Mouse (Mus musculus) heart, adult 2 months (tissue): ENCODE data around the gene Gm17677. TPM values are rescaled to one million over a fixed set of nuclear protein-coding genes. Genes with fewer than 3 reads are reported as not detected.

ENCODE experiments used
- DNase-seq, 2 experiments: peaks; one replicate each; pipeline ENCODE4 v3.0.0; 2021
- H3K27ac ChIP-seq: fragments of 200-600 bp; 2 replicates; pipeline ENCODE4 v1.8.1; 2022
- H3K27me3 ChIP-seq: fragments of 200-500 bp; 2 replicates; pipeline ENCODE4 v1.6.1; 2012; ENCODE audit warnings: mild to moderate bottlenecking, low read length, inconsistent platforms, mixed read lengths; ENCODE audit not compliant: control insufficient read depth, insufficient read depth
- H3K36me3 ChIP-seq: fragments of 200-500 bp; 2 replicates; pipeline ENCODE4 v1.6.1; 2012; ENCODE audit warnings: low read length, inconsistent platforms; ENCODE audit not compliant: control insufficient read depth, insufficient read depth
- H3K4me1 ChIP-seq: fragments of 200-500 bp; 2 replicates; pipeline ENCODE4 v1.6.1; 2011; ENCODE audit warnings: low read length; ENCODE audit not compliant: control insufficient read depth, insufficient read depth
- H3K4me3 ChIP-seq: fragments of 200-600 bp; 2 replicates; pipeline ENCODE4 v1.8.1; 2022
- H3K79me2 ChIP-seq: fragments of 200-500 bp; replicated peaks from 2 replicates; pipeline ENCODE4 v1.6.1; 2012; ENCODE audit warnings: mild to moderate bottlenecking, inconsistent platforms, low read length, moderate library complexity, mixed read lengths; ENCODE audit not compliant: control insufficient read depth, insufficient read depth
- H3K9ac ChIP-seq: fragments of 200-500 bp; 2 replicates; pipeline ENCODE4 v1.6.1; 2012; ENCODE audit warnings: low read depth, mild to moderate bottlenecking, control low read depth, inconsistent platforms, low read length, mixed read lengths
- CTCF ChIP-seq: fragments of 200-600 bp; IDR thresholded peaks from 2 replicates; pipeline ENCODE4 v1.8.1; 2022; ENCODE audit warnings: antibody characterized with exemption, mild to moderate bottlenecking, moderate library complexity
- EP300 ChIP-seq: fragments of 200-500 bp; IDR thresholded peaks from 2 replicates; pipeline ENCODE4 v1.6.1; 2011; ENCODE audit warnings: low read depth, low read length, control low read depth; ENCODE audit not compliant: insufficient read depth
- POLR2A ChIP-seq: fragments of 200-500 bp; IDR thresholded peaks from 2 replicates; pipeline ENCODE4 v1.6.1; 2011; ENCODE audit warnings: mild to moderate bottlenecking, low read depth, low read length, control low read depth; ENCODE audit not compliant: insufficient read depth
- WGBS: fragments of 180-500 bp; shearing (Covaris S2); methylation state at CpG from one replicate; pipeline ENCODE4 v1.1.7; 2018; 5-methylcytosine and 5-hydroxymethylcytosine counted together
- intact Hi-C: fragments of 180-260 bp; cut with DNase I; formaldehyde crosslinking; loops from one replicate; pipeline ENCODE4 v1.15.1; 2025
- long read RNA-seq: library from polyadenylated mRNA; stranded (forward); transcript quantifications from one replicate; pipeline ENCODE4 v2.0.0, GENCODE M21; 2021
- polyA plus RNA-seq: library from polyadenylated mRNA; depleted of rRNA; stranded (reverse); fragments of >200 nt; gene quantifications from 2 replicates; pipeline ENCODE4 v1.2.3, GENCODE M21; 2012; rRNA removed
- total RNA-seq, 2 experiments: library from RNA; stranded (reverse); gene quantifications; 2 replicates each; pipeline ENCODE4 v1.2.3; 2021

Gm17677 gene
- total RNA-seq (not detected), polyA plus RNA-seq (not detected in 2 replicates)
- long read RNA-seq, result 0 reads

DNA sequence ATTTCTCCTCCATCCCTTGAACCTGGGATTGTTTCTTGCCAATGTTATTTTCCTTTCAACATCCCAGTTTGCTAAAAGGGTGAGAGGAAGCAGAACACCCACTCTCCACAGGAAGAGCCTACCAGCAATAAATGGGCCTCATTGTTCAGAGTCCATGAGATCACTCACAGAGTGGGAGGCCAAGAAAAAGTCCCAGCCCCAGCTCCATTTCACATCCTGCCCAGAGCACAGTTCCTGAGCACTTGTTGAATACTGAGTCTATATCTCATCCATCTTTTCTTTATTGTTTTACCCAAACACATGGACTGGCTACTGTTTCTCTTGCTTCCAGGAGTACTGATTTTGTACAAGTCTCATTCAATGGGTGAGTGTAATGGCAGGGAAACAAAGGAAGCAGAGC, at the start of gene Gm17677:
TSS of gene Gm17677 (plus strand) at position 301 of the 400 bp plus-strand sequence.
- no peaks in the 10 kb centered on the region for H3K79me2 ChIP-seq
- no peaks in the 10 kb centered on the region for H3K27me3 ChIP-seq
- H3K9ac ChIP-seq, result no peak within 1 kb of the TSS
- no peak within 1 kb of the TSS for H3K4me3 ChIP-seq
- H3K4me1 ChIP-seq, result no peaks in the 10 kb centered on the region
- H3K27ac ChIP-seq, result no peak within 1 kb of the TSS
- intact Hi-C loops, result no loop called here
- no peak for DNase-seq
- TF ChIP-seq EP300, result no peak
- no peak for TF ChIP-seq POLR2A
- no peak for TF ChIP-seq CTCF
- H3K36me3 ChIP-seq, result no peaks in the 10 kb centered on the region

DNA sequence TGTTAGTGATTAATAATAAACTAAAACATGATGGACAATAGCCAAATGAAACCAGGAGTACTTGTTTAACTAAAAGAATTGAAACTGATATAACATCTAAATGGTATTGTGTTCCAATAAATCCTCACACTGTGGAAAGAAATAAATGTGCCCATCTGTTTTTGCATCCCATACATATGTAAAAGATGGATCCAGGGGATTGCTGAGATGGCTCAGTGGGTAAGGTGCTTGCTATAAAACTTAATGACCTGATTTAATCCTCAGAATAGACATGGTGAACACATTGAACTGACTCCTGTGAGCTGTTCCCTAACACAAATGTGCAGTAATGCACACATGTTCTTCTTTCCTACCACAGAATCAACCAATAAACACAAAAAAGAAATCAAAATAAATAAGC, 48.9 kb upstream of the Gm17677 start:
- H3K27ac ChIP-seq, result no peak overlapping the region

DNA sequence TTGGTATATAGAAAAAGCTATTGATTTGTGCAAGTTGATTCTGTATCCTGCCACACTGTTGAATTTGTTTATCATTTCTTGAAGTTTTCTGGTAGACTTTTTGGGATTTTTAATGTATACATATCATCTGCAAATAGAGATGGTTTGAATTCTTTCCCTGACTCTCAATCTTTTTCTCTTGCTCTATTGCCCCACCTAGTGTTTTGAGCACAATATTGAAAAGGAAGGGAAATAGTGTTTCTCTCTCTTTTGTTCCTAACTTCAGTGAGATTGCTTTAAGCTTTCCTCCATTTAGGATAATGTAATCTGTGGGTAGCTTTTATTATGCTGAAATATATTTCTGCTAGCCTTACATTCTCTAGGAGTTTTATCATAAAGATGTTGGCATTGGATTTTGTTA, 33.6 kb upstream of the Gm17677 start:
- no peak overlapping the region for H3K9ac ChIP-seq
- intact Hi-C loops, result no loop called here
- H3K27ac ChIP-seq, result no peak overlapping the region
- H3K4me3 ChIP-seq, result no peak overlapping the region
- TF ChIP-seq CTCF (peak; percentile 50), EP300 (no peak), POLR2A (no peak)
- H3K4me1 ChIP-seq, result no peaks in the 10 kb centered on the region
- H3K36me3 ChIP-seq, result no peaks in the 10 kb centered on the region
- H3K27me3 ChIP-seq, result no peaks in the 10 kb centered on the region
- no peak for DNase-seq
- H3K79me2 ChIP-seq, result no peaks in the 10 kb centered on the region

More for the DNA sequence above, 48.9 kb upstream of the Gm17677 start:
- Histone ChIP-seq H3K4me3 (no peak overlapping the region), H3K36me3 (no peaks in the 10 kb centered on the region), H3K79me2 (no peaks in the 10 kb centered on the region), H3K27me3 (no peaks in the 10 kb centered on the region), H3K4me1 (no peaks in the 10 kb centered on the region), H3K9ac (no peak overlapping the region)
- intact Hi-C loops, result no loop called here
- TF ChIP-seq EP300 (no peak), CTCF (no peak), POLR2A (no peak)
- no peak for DNase-seq

DNA sequence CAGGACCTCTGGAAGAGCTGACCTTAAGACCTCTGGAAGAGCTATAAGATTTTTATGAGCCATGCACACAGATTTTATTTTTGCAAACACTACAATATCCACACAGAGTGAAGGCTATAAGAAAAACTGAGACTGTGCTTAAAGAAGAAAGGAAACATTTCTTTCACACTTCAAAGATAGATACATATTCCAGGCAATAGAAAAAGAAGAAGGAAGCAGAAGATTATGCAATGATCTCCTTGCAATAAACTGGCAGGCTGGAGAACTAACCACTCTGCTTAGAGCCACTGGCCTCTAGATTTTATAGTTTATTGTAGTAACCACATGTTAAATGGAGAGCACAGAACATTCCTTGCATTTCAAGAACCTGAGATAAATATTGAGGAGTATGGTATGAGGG, 16.0 kb downstream of the Gm17677 start:
- Histone ChIP-seq H3K4me3 (no peak overlapping the region), H3K79me2 (no peaks in the 10 kb centered on the region), H3K9ac (no peak overlapping the region), H3K27ac (no peak overlapping the region), H3K36me3 (no peaks in the 10 kb centered on the region), H3K27me3 (no peaks in the 10 kb centered on the region), H3K4me1 (no peaks in the 10 kb centered on the region)
- TF ChIP-seq CTCF, result no peak
- no peak for TF ChIP-seq POLR2A
- TF ChIP-seq EP300, result no peak
- no peak for DNase-seq
- intact Hi-C loops, result no loop called here

DNA sequence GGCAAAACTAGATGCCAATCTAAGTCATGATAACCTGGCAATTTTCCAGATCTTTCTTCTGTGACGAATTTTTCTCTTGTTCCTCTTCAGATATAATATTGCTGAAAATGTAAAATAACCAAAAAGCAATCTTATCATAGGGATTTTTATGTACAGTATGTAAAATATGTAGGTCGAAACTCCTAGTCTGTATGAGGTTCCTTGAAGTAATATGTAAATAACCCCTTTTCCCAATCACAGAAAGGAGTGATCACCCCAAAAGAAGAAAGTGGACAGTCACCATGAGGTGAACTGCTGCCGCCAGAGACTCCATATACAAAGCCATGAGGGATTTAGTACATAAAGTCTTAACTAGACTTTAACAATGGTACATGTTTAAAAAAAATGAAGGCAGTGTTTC, 37.2 kb downstream of the Gm17677 start, which contains the start of gene Gm17727:
TSS of gene Gm17727 (minus strand) at position 101 of the 400 bp plus-strand sequence.
- intact Hi-C loops, result no loop called here
- no peaks in the 10 kb centered on the region for H3K79me2 ChIP-seq
- no peak for TF ChIP-seq EP300
- TF ChIP-seq POLR2A, result no peak
- TF ChIP-seq CTCF, result no peak
- no peak within 1 kb of the TSS for H3K27ac ChIP-seq
- no peak within 1 kb of the TSS for H3K4me3 ChIP-seq
- no peak for DNase-seq
- no peak within 1 kb of the TSS for H3K9ac ChIP-seq
- H3K27me3 ChIP-seq, result no peaks in the 10 kb centered on the region
- H3K36me3 ChIP-seq, result no peaks in the 10 kb centered on the region
- WGBS, result 48% methylated on average over 3 of the region's 3 CpGs
- H3K4me1 ChIP-seq, result no peaks in the 10 kb centered on the region

DNA sequence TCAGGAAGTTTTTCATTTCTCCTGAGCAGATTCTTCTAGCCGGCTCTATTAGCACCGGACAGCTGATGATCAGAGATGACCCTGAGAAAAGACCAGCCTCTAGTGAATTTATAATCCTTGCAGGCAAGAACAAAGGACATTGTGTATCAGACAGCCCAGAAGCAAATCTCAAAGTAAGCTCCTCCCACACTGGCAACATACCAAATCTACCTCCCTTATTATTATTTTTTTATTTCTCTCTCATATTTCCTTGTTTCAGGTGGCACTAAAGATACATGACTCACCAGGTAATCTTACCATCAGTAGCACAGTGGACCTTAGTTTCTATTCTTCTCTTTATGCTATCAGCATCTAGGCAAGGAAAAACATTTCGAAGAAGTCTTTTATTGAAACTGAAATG, 49.2 kb downstream of the Gm17677 start, which contains the start of the genes Gm27235 and D730048I06Rik:
TSS of gene Gm27235 (minus strand) at position 101 of the 400 bp plus-strand sequence.
TSS of gene D730048I06Rik (minus strand) at position 112 of the 400 bp plus-strand sequence.
- no peaks in the 10 kb centered on the region for H3K36me3 ChIP-seq
- no peak within 1 kb of the TSS for H3K4me3 ChIP-seq
- no peak within 1 kb of the TSS for H3K9ac ChIP-seq
- no peak for DNase-seq
- WGBS, result 74% methylated on average over 3 of the region's 3 CpGs
- H3K4me1 ChIP-seq, result no peaks in the 10 kb centered on the region
- H3K27me3 ChIP-seq, result no peaks in the 10 kb centered on the region
- H3K79me2 ChIP-seq, result no peaks in the 10 kb centered on the region
- intact Hi-C loops, result no loop called here
- TF ChIP-seq EP300 (no peak), CTCF (no peak), POLR2A (no peak)
- H3K27ac ChIP-seq, result no peak within 1 kb of the TSS

Other genes starting within 250 kb of the Gm17677 start
- gene Gm1113, start 222.8 kb upstream of the Gm17677 start, total RNA-seq, result not detected
- not detected in 2 replicates for gene Gm1113, start 222.8 kb upstream of the Gm17677 start, polyA plus RNA-seq
- gene Ddx25, start 182.5 kb upstream of the Gm17677 start, total RNA-seq, result not detected
- 0.04 and 0.06 TPM in 2 replicates for gene Ddx25, start 182.5 kb upstream of the Gm17677 start, polyA plus RNA-seq
- gene Pus3, start 182.5 kb upstream of the Gm17677 start, total RNA-seq, result 1 to 10 TPM; 6.0 to 6.3 TPM
- 1.8 and 4.1 TPM in 2 replicates for gene Pus3, start 182.5 kb upstream of the Gm17677 start, polyA plus RNA-seq
- gene Pate2, start 170.8 kb upstream of the Gm17677 start, total RNA-seq, result not detected
- gene Pate2, start 170.8 kb upstream of the Gm17677 start, polyA plus RNA-seq, result 0.06 TPM in 1 of 2 replicates, not detected in the other
- 1 to 10 TPM; 1.5 to 2.0 TPM for gene Hyls1, start 170.7 kb upstream of the Gm17677 start, total RNA-seq
- 0.68 and 1.3 TPM in 2 replicates for gene Hyls1, start 170.7 kb upstream of the Gm17677 start, polyA plus RNA-seq
- gene Pate4, start 129.1 kb upstream of the Gm17677 start, total RNA-seq, result not detected
- not detected in 2 replicates for gene Pate4, start 129.1 kb upstream of the Gm17677 start, polyA plus RNA-seq
- not detected for gene Pate3, start 92.8 kb upstream of the Gm17677 start, total RNA-seq
- not detected in 2 replicates for gene Pate3, start 92.8 kb upstream of the Gm17677 start, polyA plus RNA-seq
- not detected for gene Pate1, start 53.7 kb upstream of the Gm17677 start, total RNA-seq
- gene Pate1, start 53.7 kb upstream of the Gm17677 start, polyA plus RNA-seq, result not detected in 2 replicates
- gene Gm17727, start 37.1 kb downstream of the Gm17677 start, total RNA-seq, result not detected
- gene Gm17727, start 37.1 kb downstream of the Gm17677 start, polyA plus RNA-seq, result not detected in 2 replicates
- gene Gm27235, start 49.1 kb downstream of the Gm17677 start, total RNA-seq, result not detected
- not detected in 2 replicates for gene Gm27235, start 49.1 kb downstream of the Gm17677 start, polyA plus RNA-seq
- not detected for gene D730048I06Rik, start 49.1 kb downstream of the Gm17677 start, total RNA-seq
- not detected in 2 replicates for gene D730048I06Rik, start 49.1 kb downstream of the Gm17677 start, polyA plus RNA-seq
- gene 9230110F15Rik, start 103.1 kb downstream of the Gm17677 start, total RNA-seq, result not detected
- not detected in 2 replicates for gene 9230110F15Rik, start 103.1 kb downstream of the Gm17677 start, polyA plus RNA-seq
- gene 9230113P08Rik, start 167.4 kb downstream of the Gm17677 start, total RNA-seq, result not detected
- gene 9230113P08Rik, start 167.4 kb downstream of the Gm17677 start, polyA plus RNA-seq, result not detected in 2 replicates